Mouse (Mus musculus) G1E-ER4 (cell line): ENCODE data around the gene Gm20403. TPM values are rescaled to one million over a fixed set of nuclear protein-coding genes. Genes with fewer than 3 reads are reported as not detected.

Experiments
- GATA1 ChIP-seq: IDR thresholded peaks from one replicate; pipeline ENCODE4 v1.8.0; 2012; ENCODE audit warnings: low read length, inconsistent platforms
- polyA plus RNA-seq: library from polyadenylated mRNA; stranded (reverse); fragments of >175 nt; gene quantifications from 2 replicates; pipeline ENCODE4 v1.2.3, GENCODE M21; 2012

The Gm20403 gene
- polyA plus RNA-seq, 1 experiment: 0.99 TPM

DNA sequence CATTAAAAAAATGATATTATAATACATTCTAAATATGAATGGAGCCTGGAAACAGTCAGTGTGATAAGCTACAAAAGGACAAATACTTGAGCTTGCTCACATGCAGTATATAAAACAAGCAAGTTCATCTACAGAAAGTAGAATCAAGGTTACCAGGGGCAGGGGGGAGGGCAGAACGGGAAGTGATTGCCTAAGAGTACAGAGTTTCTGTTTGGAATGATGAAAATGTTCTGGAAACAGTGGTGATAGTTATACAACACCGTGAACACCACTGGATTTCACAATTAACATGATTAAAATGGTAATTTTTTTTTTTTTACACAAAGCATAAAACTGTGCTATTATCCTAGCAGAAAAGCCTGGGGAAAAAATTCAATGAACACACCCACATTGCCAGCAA is 26.8 kb downstream of the Gm20403 start:
- TF ChIP-seq GATA1: no peak

GRCm38 (mm10) chr12:54956974-54957373 is 29.4 kb downstream of the Gm20403 start:
- no peak for TF ChIP-seq GATA1

GRCm38 (mm10) chr12:54956457-54956856 is 29.9 kb downstream of the Gm20403 start:
- no peak for TF ChIP-seq GATA1

DNA sequence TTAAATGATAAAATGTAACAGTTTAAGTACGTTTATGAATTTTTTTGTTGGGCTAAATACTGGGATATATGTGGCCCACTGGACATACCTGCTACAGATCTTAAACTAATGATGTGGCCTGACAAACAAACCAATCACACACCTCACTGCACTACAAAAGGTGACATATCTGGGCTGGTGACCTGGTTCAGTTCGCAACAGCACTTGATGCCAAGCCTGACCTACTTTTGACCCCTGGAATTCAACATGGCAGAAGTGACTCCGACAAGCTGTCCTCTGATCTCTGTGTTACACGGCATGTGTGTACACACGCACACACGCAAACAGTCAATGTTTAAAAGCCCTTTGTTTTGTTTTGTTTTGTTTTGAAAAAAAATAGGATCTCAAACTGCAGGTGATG is 40.2 kb downstream of the Gm20403 start:
- no peak for TF ChIP-seq GATA1

Other genes with a start within 250 kb of the Gm20403 start
- 7.4 and 10.3 TPM in 2 replicates for gene Snx6, start 190.8 kb downstream of the Gm20403 start, polyA plus RNA-seq
- 2.4 and 3.3 TPM in 2 replicates for gene Cfl2, start 123.7 kb downstream of the Gm20403 start, polyA plus RNA-seq
- 26.2 and 31.0 TPM in 2 replicates for gene Baz1a, start 27.8 kb upstream of the Gm20403 start, polyA plus RNA-seq
- gene 2700097O09Rik, start 93.6 kb upstream of the Gm20403 start, polyA plus RNA-seq: 0.54 and 0.69 TPM in 2 replicates
- gene Srp54a, start 93.7 kb upstream of the Gm20403 start, polyA plus RNA-seq: 32.2 and 38.7 TPM in 2 replicates
- 8.3 and 12.5 TPM in 2 replicates for gene Fam177a, start 137.9 kb upstream of the Gm20403 start, polyA plus RNA-seq
- 63.1 and 101 TPM in 2 replicates for gene Srp54b, start 168.6 kb upstream of the Gm20403 start, polyA plus RNA-seq
- gene 1700047I17Rik2, start 213.1 kb upstream of the Gm20403 start, polyA plus RNA-seq: not detected in 2 replicates
- 0.48 and 0.64 TPM in 2 replicates for gene Srp54c, start 243.6 kb upstream of the Gm20403 start, polyA plus RNA-seq